Mouse (Mus musculus) C2C12 (cell line): Measurements from ENCODE around the gene Raph1.

Experiments used
- CTCF ChIP-seq: IDR thresholded peaks from one replicate; pipeline ENCODE4 v1.5.1; 2011; ENCODE audit not compliant: control insufficient read depth, insufficient read depth, insufficient read length
- MAX ChIP-seq: IDR thresholded peaks from one replicate; pipeline ENCODE4 v1.6.1; 2011; ENCODE audit warnings: mild to moderate bottlenecking, control low read depth
- MYOD1 ChIP-seq: IDR thresholded peaks from one replicate; pipeline ENCODE4 v1.6.1; 2011; ENCODE audit warnings: low read depth; ENCODE audit not compliant: control insufficient read depth, insufficient read length
- MYOG ChIP-seq: IDR thresholded peaks from one replicate; pipeline ENCODE4 v1.6.1; 2011; ENCODE audit not compliant: control insufficient read depth, insufficient read length; ENCODE audit errors: extremely low read depth
- USF1 ChIP-seq: IDR thresholded peaks from one replicate; pipeline ENCODE4 v1.6.1; 2011; ENCODE audit warnings: low read depth, mild to moderate bottlenecking, control low read depth, moderate library complexity

DNA sequence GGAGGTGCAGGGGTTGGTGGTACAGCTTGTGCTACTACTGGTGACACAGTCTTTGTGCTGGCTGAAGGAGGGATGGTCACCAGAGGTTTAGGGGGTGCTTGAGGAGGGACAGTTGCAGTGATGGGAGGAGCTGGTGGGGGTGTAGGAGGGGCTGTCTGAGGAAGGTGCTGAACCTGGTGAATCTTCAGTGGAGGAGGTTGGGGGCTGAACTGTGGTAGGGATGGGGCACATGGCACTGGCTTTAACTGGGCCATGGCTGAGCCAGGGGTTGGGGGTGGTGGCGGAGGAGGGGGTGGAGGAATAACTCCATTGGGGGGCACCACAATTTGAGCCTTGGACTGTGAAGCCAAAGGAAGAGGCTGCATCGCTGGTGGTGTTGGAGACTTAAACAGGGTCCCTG lies 77.2 kb downstream of the Raph1 start:
- TF ChIP-seq CTCF (no peak), MYOD1 (no peak), USF1 (no peak), MYOG (no peak), MAX (no peak)
